Mouse (Mus musculus) neural tube, embryonic 14.5 days (tissue): Measurements from ENCODE around the gene Ell2. TPM values are rescaled to one million over a fixed set of nuclear protein-coding genes. Genes with fewer than 3 reads are reported as not detected.

Experiments used
- ATAC-seq: fragments of 200-750 bp; cut with Nextera tagmentation; 2 replicates; pipeline ENCODE4 v1.8.0; 2017; ENCODE audit warnings: low read depth, mild to moderate bottlenecking, moderate TSS enrichment, moderate library complexity
- H3K27ac ChIP-seq: fragments of 300-500 bp; sonication (generic); 2 replicates; pipeline ENCODE4 v1.5.1; 2014; ENCODE audit warnings: low read depth, mild to moderate bottlenecking, control low read depth, low read length, moderate library complexity, mixed read lengths
- H3K27me3 ChIP-seq: fragments of 300-500 bp; sonication (generic); 2 replicates; pipeline ENCODE4 v1.6.1; 2014; ENCODE audit warnings: low read length; ENCODE audit not compliant: control insufficient read depth, insufficient read depth
- H3K36me3 ChIP-seq: fragments of 300-500 bp; sonication (generic); 2 replicates; pipeline ENCODE4 v1.6.1; 2014; ENCODE audit warnings: low read length, mixed read lengths; ENCODE audit not compliant: control insufficient read depth, insufficient read depth
- H3K4me1 ChIP-seq: fragments of 300-500 bp; sonication (generic); 2 replicates; pipeline ENCODE4 v1.6.1; 2014; ENCODE audit warnings: low read length; ENCODE audit not compliant: control insufficient read depth, insufficient read depth
- H3K4me2 ChIP-seq: fragments of 300-500 bp; sonication (generic); 2 replicates; pipeline ENCODE4 v1.6.1; 2014; ENCODE audit warnings: mild to moderate bottlenecking, low read depth, low read length, control low read depth
- H3K4me3 ChIP-seq: fragments of 300-500 bp; sonication (generic); 2 replicates; pipeline ENCODE4 v1.5.1; 2014; ENCODE audit warnings: low read depth, low read length, control low read depth, mixed read lengths
- H3K9ac ChIP-seq: fragments of 300-500 bp; sonication (generic); replicated peaks from 2 replicates; pipeline ENCODE4 v1.6.1; 2014; ENCODE audit warnings: low read depth, mild to moderate bottlenecking, control low read depth, low read length, mixed read lengths
- H3K9me3 ChIP-seq: fragments of 300-500 bp; sonication (generic); 2 replicates; pipeline ENCODE4 v1.6.1; 2016; ENCODE audit warnings: low read length; ENCODE audit not compliant: control insufficient read depth
- WGBS: fragments of 180-500 bp; shearing (Covaris S2); extraction: QIAGEN DNeasy Blood & Tissue Kit; methylation state at CpG from one replicate; pipeline ENCODE4 v1.1.7; 2014; 5-methylcytosine and 5-hydroxymethylcytosine counted together
- polyA plus RNA-seq: library from polyadenylated mRNA; unstranded; fragments of >200 nt; fragmentation: Nextera tagmentation; extraction: Ambion mirVana; gene quantifications from 2 replicates; pipeline ENCODE4 v1.2.1, GENCODE M21; 2014

Ell2 gene
- polyA plus RNA-seq = 2.0 and 2.4 TPM in 2 replicates

- Histone ChIP-seq H3K4me3 (peak within 1 kb of the TSS; percentile 56), H3K4me2 (peak within 1 kb of the TSS; percentile 69), H3K9ac (peak within 1 kb of the TSS; percentile 70), H3K27me3 (no peaks in the 10 kb centered on the region), H3K9me3 (no peaks in the 10 kb centered on the region), H3K36me3 (no peaks in the 10 kb centered on the region), H3K4me1 (no peaks in the 10 kb centered on the region), H3K27ac (peak within 1 kb of the TSS; percentile 52; the same call in 1 of the 2 replicates)
- ATAC-seq = no peak
- WGBS = 97% methylated on average over 1 of the region's 1 CpGs
Measured at GRCm38 (mm10) chr13:75706457-75706856, at the start of gene Ell2. Gene Ell2, plus strand, starts transcription at chr13:75706757.

GRCm38 (mm10) chr13:75685438-75685837, 21.1 kb upstream of the Ell2 start:
- Histone ChIP-seq H3K4me3 (no peak overlapping the region), H3K27ac (no peak overlapping the region), H3K9ac (no peak overlapping the region), H3K27me3 (no peaks in the 10 kb centered on the region), H3K36me3 (no peaks in the 10 kb centered on the region), H3K4me1 (no peaks in the 10 kb centered on the region), H3K9me3 (no peaks in the 10 kb centered on the region), H3K4me2 (no peak overlapping the region)
- no peak for ATAC-seq
- 31% methylated on average over 3 of the region's 3 CpGs for WGBS

- H3K4me3 ChIP-seq = no peak overlapping the region
- H3K36me3 ChIP-seq = no peaks in the 10 kb centered on the region
- H3K4me1 ChIP-seq = no peaks in the 10 kb centered on the region
- no peak overlapping the region for H3K4me2 ChIP-seq
- no peak overlapping the region for H3K27ac ChIP-seq
- no peak for ATAC-seq
- 89% methylated on average over 4 of the region's 4 CpGs for WGBS
- H3K27me3 ChIP-seq = no peaks in the 10 kb centered on the region
- H3K9me3 ChIP-seq = no peaks in the 10 kb centered on the region
- no peak overlapping the region for H3K9ac ChIP-seq
Measured at GRCm38 (mm10) chr13:75686995-75687394, 19.6 kb upstream of the Ell2 start.

GRCm38 (mm10) chr13:75691625-75692024, 14.9 kb upstream of the Ell2 start:
- Histone ChIP-seq H3K4me1 (no peaks in the 10 kb centered on the region), H3K36me3 (no peaks in the 10 kb centered on the region), H3K9ac (no peak overlapping the region), H3K4me2 (no peak overlapping the region), H3K27me3 (no peaks in the 10 kb centered on the region), H3K27ac (no peak overlapping the region), H3K4me3 (no peak overlapping the region), H3K9me3 (no peaks in the 10 kb centered on the region)
- ATAC-seq = no peak

- ATAC-seq = no peak
- Histone ChIP-seq H3K27me3 (no peaks in the 10 kb centered on the region), H3K9me3 (no peaks in the 10 kb centered on the region), H3K4me1 (no peaks in the 10 kb centered on the region), H3K4me3 (no peak overlapping the region), H3K27ac (no peak overlapping the region), H3K36me3 (no peaks in the 10 kb centered on the region), H3K9ac (no peak overlapping the region), H3K4me2 (no peak overlapping the region)
Measured at GRCm38 (mm10) chr13:75693081-75693480, 13.5 kb upstream of the Ell2 start.

GRCm38 (mm10) chr13:75702814-75703213, 3.7 kb upstream of the Ell2 start:
- H3K9ac ChIP-seq = no peak overlapping the region
- H3K9me3 ChIP-seq = no peaks in the 10 kb centered on the region
- H3K27me3 ChIP-seq = no peaks in the 10 kb centered on the region
- H3K4me1 ChIP-seq = no peaks in the 10 kb centered on the region
- H3K27ac ChIP-seq = no peak overlapping the region
- WGBS = 36% methylated on average over 5 of the region's 5 CpGs
- no peak overlapping the region for H3K4me2 ChIP-seq
- no peak overlapping the region for H3K4me3 ChIP-seq
- no peak for ATAC-seq
- H3K36me3 ChIP-seq = no peaks in the 10 kb centered on the region

- Histone ChIP-seq H3K4me2 (peak overlapping the region; percentile 69), H3K9ac (peak overlapping the region; percentile 70), H3K4me1 (no peaks in the 10 kb centered on the region), H3K4me3 (peak overlapping the region; percentile 56), H3K27ac (peak overlapping the region; percentile 52; the same call in 1 of the 2 replicates), H3K27me3 (no peaks in the 10 kb centered on the region), H3K9me3 (no peaks in the 10 kb centered on the region), H3K36me3 (no peaks in the 10 kb centered on the region)
- peak; percentile 100 for ATAC-seq
- 8% methylated on average over 58 of the region's 64 CpGs for WGBS
Measured at GRCm38 (mm10) chr13:75706882-75707816, 592 bp downstream of the Ell2 start.

GRCm38 (mm10) chr13:75707821-75708636, 1.5 kb downstream of the Ell2 start:
- H3K27me3 ChIP-seq = no peaks in the 10 kb centered on the region
- peak overlapping the region; percentile 69 for H3K4me2 ChIP-seq
- H3K9me3 ChIP-seq = no peaks in the 10 kb centered on the region
- under 1% methylated on average over 60 of the region's 83 CpGs for WGBS
- no peaks in the 10 kb centered on the region for H3K4me1 ChIP-seq
- peak overlapping the region; percentile 52; the same call in 1 of the 2 replicates for H3K27ac ChIP-seq
- H3K36me3 ChIP-seq = no peaks in the 10 kb centered on the region
- ATAC-seq = peak; percentile 73
- peak overlapping the region; percentile 56 for H3K4me3 ChIP-seq
- peak overlapping the region; percentile 70 for H3K9ac ChIP-seq

- Histone ChIP-seq H3K36me3 (no peaks in the 10 kb centered on the region), H3K9me3 (no peaks in the 10 kb centered on the region), H3K27me3 (no peaks in the 10 kb centered on the region), H3K4me3 (peak overlapping the region; percentile 56), H3K27ac (no peak overlapping the region), H3K4me1 (no peaks in the 10 kb centered on the region), H3K4me2 (peak overlapping the region; percentile 69), H3K9ac (peak overlapping the region; percentile 70)
- ATAC-seq = no peak
- 6% methylated on average over 8 of the region's 8 CpGs for WGBS
Measured at GRCm38 (mm10) chr13:75708637-75709002, 2.1 kb downstream of the Ell2 start.
